Mouse (Mus musculus) CH12.LX (cell line): Measurements from ENCODE around the gene Wdr91.
A peak's percentile ranks its signal among the peaks of the same experiment; 100 is the strongest.

Source experiments
- CHD1 ChIP-seq: IDR thresholded peaks from 2 replicates; pipeline ENCODE4 v1.6.1; 2012; ENCODE audit warnings: low read depth, low read length, improper control_type of control experiment, inconsistent platforms
- CTCF ChIP-seq, 2 experiments: IDR thresholded peaks in 1 of 2; conservative IDR thresholded peaks in 1 of 2; 2 replicates each; pipeline ENCODE4 v1.5.1; 2011 to 2012; ENCODE audit warnings: low read depth in 2 of 2, low read length in 2 of 2, improper control_type of control experiment in 1 of 2, inconsistent platforms in 1 of 2, mild to moderate bottlenecking in 1 of 2, moderate library complexity in 1 of 2
- EP300 ChIP-seq: IDR thresholded peaks from 2 replicates; pipeline ENCODE4 v1.6.1; 2011; ENCODE audit warnings: low read length, improper control_type of control experiment
- JUN ChIP-seq: IDR thresholded peaks from 2 replicates; pipeline ENCODE4 v1.6.1; 2011; ENCODE audit warnings: low read depth, mild to moderate bottlenecking, low read length, improper control_type of control experiment, moderate library complexity; ENCODE audit not compliant: insufficient read depth
- MYC ChIP-seq: IDR thresholded peaks from 2 replicates; pipeline ENCODE4 v1.6.1; 2011; ENCODE audit warnings: low read depth, mild to moderate bottlenecking, improper control_type of control experiment, low read length
- POLR2A ChIP-seq: IDR thresholded peaks from 2 replicates; pipeline ENCODE4 v1.6.1; 2011; ENCODE audit warnings: low read depth, mild to moderate bottlenecking, improper control_type of control experiment, low read length
- TCF12 ChIP-seq: IDR thresholded peaks from 2 replicates; pipeline ENCODE4 v1.6.1; 2014; ENCODE audit warnings: low read depth, mild to moderate bottlenecking, inconsistent platforms, low read length, improper control_type of control experiment
- USF1 ChIP-seq: IDR thresholded peaks from 2 replicates; pipeline ENCODE4 v1.6.1; 2014; ENCODE audit warnings: low read depth, mild to moderate bottlenecking, inconsistent platforms, low read length, improper control_type of control experiment
- ZMIZ1 ChIP-seq: IDR thresholded peaks from 2 replicates; pipeline ENCODE4 v1.6.1; 2012; ENCODE audit warnings: low read depth, mild to moderate bottlenecking, inconsistent platforms, low read length, improper control_type of control experiment

DNA sequence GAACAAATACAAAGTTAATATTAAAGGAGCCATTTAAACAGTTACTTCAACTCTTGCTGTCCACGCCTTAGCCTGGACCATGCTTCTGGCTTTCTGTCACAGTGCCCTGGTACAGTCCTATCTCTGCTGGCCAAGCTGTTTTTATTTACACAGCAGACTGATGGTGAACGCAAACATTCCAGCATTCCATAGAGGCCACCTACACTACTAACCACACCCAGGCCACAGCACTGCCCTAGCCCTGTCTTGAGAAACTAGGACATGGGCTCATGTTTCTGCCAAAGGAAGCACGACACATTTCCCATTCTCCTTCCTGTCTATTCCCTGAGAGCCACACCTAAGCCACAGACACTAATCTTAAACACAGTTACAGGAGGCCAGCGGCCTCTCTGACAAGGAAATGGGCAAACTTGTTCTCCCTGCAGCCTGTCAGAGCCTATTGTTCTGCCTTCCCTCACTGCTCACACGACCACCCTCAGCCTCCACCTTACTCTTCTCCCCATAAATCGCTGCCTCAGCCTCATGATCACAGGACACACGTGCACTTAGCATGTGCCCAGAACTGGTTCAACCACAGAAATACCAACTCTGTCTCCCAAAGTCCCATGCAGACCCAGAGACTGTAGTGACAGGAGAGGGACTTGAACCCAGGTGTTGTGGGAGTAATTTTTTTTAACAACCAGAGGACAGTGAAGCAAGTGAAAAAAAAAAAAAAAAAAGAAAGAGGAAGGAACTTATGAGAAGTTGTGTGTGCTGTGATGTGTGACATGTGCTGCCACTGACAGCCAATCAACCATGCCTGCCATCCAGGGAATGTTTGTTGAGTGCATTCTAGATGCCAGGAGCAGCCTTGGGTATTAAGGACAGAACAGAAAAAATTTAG, 44.7 kb downstream of the Wdr91 start:
- TF ChIP-seq CTCF (conservative IDR thresholded peaks at IDR 0.05 in 1 of 2, IDR thresholded peaks at IDR 0.05 in 1 of 2; ENCODE audit: low read depth in 2 of 2, low read length in 2 of 2) (no peak), ZMIZ1 (no peak), USF1 (no peak), POLR2A (no peak), EP300 (peak; percentile 25; the same call in 1 of the 2 replicates), MYC (0 out of 2 replicates have a peak, but pooled peaks have one; percentile 27), TCF12 (no peak), JUN (no peak), CHD1 (no peak)
